Mouse (Mus musculus) neural tube, embryonic 12.5 days (tissue): Measurements from ENCODE around the gene Fryl. TPM values are rescaled to one million over a fixed set of nuclear protein-coding genes. Genes with fewer than 3 reads are reported as not detected.

Experiments
- ATAC-seq: fragments of 200-750 bp; cut with Nextera tagmentation; 2 replicates; pipeline ENCODE4 v1.8.0; 2017; ENCODE audit warnings: low read depth, mild to moderate bottlenecking, moderate TSS enrichment, moderate library complexity; ENCODE audit not compliant: low FRiP score
- H3K27ac ChIP-seq: fragments of 300-500 bp; sonication (generic); 2 replicates; pipeline ENCODE4 v1.5.1; 2016
- H3K27me3 ChIP-seq: fragments of 300-500 bp; sonication (generic); replicated peaks from 2 replicates; pipeline ENCODE4 v1.6.1; 2016; ENCODE audit warnings: mild to moderate bottlenecking
- H3K36me3 ChIP-seq: fragments of 300-500 bp; sonication (generic); 2 replicates; pipeline ENCODE4 v1.6.1; 2016; ENCODE audit warnings: mild to moderate bottlenecking
- H3K4me1 ChIP-seq: fragments of 300-500 bp; sonication (generic); 2 replicates; pipeline ENCODE4 v1.6.1; 2016
- H3K4me2 ChIP-seq: fragments of 300-500 bp; sonication (generic); replicated peaks from 2 replicates; pipeline ENCODE4 v1.6.1; 2016; ENCODE audit warnings: mild to moderate bottlenecking
- H3K4me3 ChIP-seq: fragments of 300-500 bp; sonication (generic); 2 replicates; pipeline ENCODE4 v1.5.1; 2016
- H3K9ac ChIP-seq: fragments of 300-500 bp; sonication (generic); 2 replicates; pipeline ENCODE4 v1.6.1; 2016; ENCODE audit warnings: mild to moderate bottlenecking
- H3K9me3 ChIP-seq: fragments of 300-500 bp; sonication (generic); 2 replicates; pipeline ENCODE4 v1.6.1; 2016; ENCODE audit warnings: mild to moderate bottlenecking
- WGBS: fragments of 180-500 bp; shearing (Covaris S2); methylation state at CpG from one replicate; pipeline ENCODE4 v1.1.7; 2016; 5-methylcytosine and 5-hydroxymethylcytosine counted together
- polyA plus RNA-seq: library from polyadenylated mRNA; unstranded; fragments of >200 nt; fragmentation: Nextera tagmentation; extraction: Ambion mirVana; gene quantifications from 2 replicates; pipeline ENCODE4 v1.2.1, GENCODE M21; 2016

Fryl gene
- polyA plus RNA-seq, 1 experiment from 2014 or later, result 44.8 TPM

DNA sequence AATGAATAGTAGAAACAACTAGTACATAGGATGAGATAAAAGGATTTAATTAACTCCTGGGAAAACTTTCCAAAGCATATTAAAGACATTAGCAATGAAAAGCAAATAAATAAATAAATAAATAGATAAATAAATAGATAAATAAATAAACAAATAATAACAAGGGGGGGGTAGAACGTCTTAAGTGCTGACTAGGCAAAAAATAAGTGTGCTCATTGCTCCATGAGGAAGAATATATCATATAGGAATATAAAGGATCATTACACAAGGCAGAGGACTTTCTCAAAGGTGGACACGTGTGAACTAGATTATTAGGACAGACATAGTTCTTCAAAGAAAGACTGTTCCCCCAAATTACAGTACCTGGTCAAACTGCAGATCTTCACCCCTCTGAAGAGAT lies 120.5 kb downstream of the Fryl start:
- Histone ChIP-seq H3K27ac (no peak overlapping the region), H3K9me3 (no peaks in the 10 kb centered on the region), H3K27me3 (no peaks in the 10 kb centered on the region), H3K4me2 (no peak overlapping the region), H3K9ac (no peak overlapping the region), H3K36me3 (no peaks in the 10 kb centered on the region), H3K4me1 (no peaks in the 10 kb centered on the region), H3K4me3 (no peak overlapping the region)
- 82% methylated on average over 2 of the region's 2 CpGs for WGBS
- no peak for ATAC-seq

DNA sequence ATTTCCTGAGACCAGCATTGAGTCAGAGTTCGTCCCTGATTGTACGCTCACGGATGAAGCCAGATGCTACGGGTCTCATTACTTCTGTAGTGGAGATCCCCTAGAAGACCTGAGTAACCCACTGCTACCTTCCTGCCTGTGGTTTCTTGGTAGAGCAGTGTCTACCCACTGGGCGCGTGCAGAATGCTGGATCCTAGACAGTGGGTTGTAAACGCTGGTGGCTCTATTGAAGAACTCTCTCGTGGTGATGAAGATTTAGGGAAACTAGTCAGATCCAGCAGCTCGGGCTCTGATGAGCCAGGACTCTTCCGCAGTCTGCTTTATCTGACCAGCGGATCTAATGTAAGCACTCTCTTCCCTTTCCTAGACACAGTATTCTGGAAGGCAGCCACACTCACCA lies 121.3 kb downstream of the Fryl start:
- no peaks in the 10 kb centered on the region; the same call in 1 of the 2 replicates for H3K36me3 ChIP-seq
- WGBS, result 84% methylated on average over 11 of the region's 11 CpGs
- H3K4me1 ChIP-seq, result no peaks in the 10 kb centered on the region
- no peak overlapping the region for H3K4me2 ChIP-seq
- no peak overlapping the region for H3K27ac ChIP-seq
- no peak overlapping the region for H3K4me3 ChIP-seq
- no peaks in the 10 kb centered on the region for H3K9me3 ChIP-seq
- H3K27me3 ChIP-seq, result no peaks in the 10 kb centered on the region
- ATAC-seq, result no peak
- H3K9ac ChIP-seq, result no peak overlapping the region

GRCm38 (mm10) chr5:73133833-73134185 lies 122.6 kb downstream of the Fryl start:
- Histone ChIP-seq H3K9me3 (no peaks in the 10 kb centered on the region), H3K4me2 (no peak overlapping the region), H3K27me3 (no peaks in the 10 kb centered on the region), H3K4me1 (no peaks in the 10 kb centered on the region), H3K9ac (no peak overlapping the region), H3K36me3 (peaks cover 5% of the 10 kb centered on the region; the same call in 1 of the 2 replicates), H3K4me3 (no peak overlapping the region), H3K27ac (no peak overlapping the region)
- 51% methylated on average over 5 of the region's 5 CpGs for WGBS
- 0 out of 2 replicates have a peak, but pooled peaks have one; percentile 22 for ATAC-seq

- H3K4me2 ChIP-seq, result no peak overlapping the region
- no peaks in the 10 kb centered on the region for H3K27me3 ChIP-seq
- 95% methylated on average over 29 of the region's 29 CpGs for WGBS
- H3K4me3 ChIP-seq, result no peak overlapping the region
- no peak for ATAC-seq
- no peak overlapping the region for H3K9ac ChIP-seq
- H3K36me3 ChIP-seq, result peaks cover 10% of the 10 kb centered on the region; the same call in 1 of the 2 replicates
- H3K27ac ChIP-seq, result no peak overlapping the region
- H3K9me3 ChIP-seq, result no peaks in the 10 kb centered on the region
- no peaks in the 10 kb centered on the region for H3K4me1 ChIP-seq
Measured at GRCm38 (mm10) chr5:73132998-73133832, 123.2 kb downstream of the Fryl start.

- no peak overlapping the region for H3K9ac ChIP-seq
- ATAC-seq, result no peak
- WGBS, result 88% methylated on average over 6 of the region's 6 CpGs
- peaks cover 19% of the 10 kb centered on the region; the same call in 1 of the 2 replicates for H3K36me3 ChIP-seq
- no peak overlapping the region for H3K27ac ChIP-seq
- H3K9me3 ChIP-seq, result no peaks in the 10 kb centered on the region
- H3K4me2 ChIP-seq, result no peak overlapping the region
- H3K27me3 ChIP-seq, result no peaks in the 10 kb centered on the region
- H3K4me3 ChIP-seq, result no peak overlapping the region
- no peaks in the 10 kb centered on the region for H3K4me1 ChIP-seq
Measured at GRCm38 (mm10) chr5:73130984-73131383, 125.4 kb downstream of the Fryl start.

DNA sequence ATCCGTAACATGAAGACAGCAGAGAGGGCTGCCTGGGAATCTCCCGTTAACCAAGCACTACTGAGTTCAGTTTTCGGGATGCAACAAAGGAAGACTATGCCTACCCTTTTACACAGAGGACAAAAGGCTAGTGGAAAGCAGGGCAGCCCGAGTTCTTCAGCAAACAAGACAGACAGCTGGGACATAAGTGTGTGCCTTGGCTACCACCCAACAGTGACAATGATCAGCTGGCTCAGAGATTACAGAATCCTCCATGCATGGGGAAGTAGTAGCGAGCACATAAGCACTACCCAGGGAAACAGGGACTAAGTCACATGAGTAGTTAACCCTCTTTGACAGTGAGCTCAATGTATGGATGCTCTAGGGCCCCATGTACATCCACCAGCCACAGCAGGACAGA lies 126.5 kb downstream of the Fryl start:
- Histone ChIP-seq H3K4me1 (no peaks in the 10 kb centered on the region), H3K4me3 (no peak overlapping the region), H3K4me2 (no peak overlapping the region), H3K27ac (no peak overlapping the region), H3K9ac (no peak overlapping the region), H3K9me3 (no peaks in the 10 kb centered on the region), H3K27me3 (no peaks in the 10 kb centered on the region), H3K36me3 (peaks cover 19% of the 10 kb centered on the region; the same call in 1 of the 2 replicates)
- WGBS, result 47% methylated on average over 5 of the region's 5 CpGs
- ATAC-seq, result peak; percentile 69

DNA sequence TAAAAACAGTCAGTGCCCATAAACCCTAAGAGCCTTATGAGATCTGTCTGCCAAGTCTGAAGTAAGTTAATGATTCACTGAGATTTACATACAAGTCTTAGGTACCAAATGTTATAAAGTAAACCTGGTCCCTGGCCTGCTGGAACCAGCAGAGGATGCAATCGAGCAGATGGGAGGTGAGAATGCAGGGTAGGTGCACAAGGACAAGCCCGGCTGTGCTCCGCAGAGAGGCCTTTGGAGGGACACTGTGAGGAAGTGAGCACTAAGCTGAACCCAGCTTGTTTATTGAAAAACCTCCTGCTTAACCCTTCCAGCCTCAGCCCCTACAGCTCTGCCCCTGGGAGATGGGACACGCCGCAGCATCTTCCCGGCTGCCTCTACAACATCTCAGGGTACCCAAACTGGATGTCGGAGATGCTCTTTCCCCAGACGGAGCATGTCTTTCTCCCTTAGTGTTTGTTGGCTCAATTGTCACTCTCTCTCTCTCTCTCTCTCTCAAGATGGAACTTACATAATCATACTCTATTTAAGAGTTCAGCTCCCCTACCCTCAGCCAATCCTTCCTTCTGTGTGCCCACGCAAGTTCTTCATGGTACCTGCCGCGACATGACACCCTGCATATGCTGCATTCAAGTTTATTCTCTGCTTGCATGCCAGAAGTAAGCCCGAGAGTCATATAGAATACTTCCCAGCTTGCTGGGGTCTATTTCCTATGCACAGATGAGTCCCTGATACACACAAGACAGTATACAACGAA lies 136.3 kb downstream of the Fryl start:
- no peak overlapping the region for H3K27ac ChIP-seq
- H3K9me3 ChIP-seq, result no peaks in the 10 kb centered on the region
- H3K4me2 ChIP-seq, result no peak overlapping the region
- H3K27me3 ChIP-seq, result no peaks in the 10 kb centered on the region
- no peak overlapping the region for H3K4me3 ChIP-seq
- peaks cover 27% of the 10 kb centered on the region for H3K36me3 ChIP-seq
- WGBS, result 81% methylated on average over 13 of the region's 13 CpGs
- H3K4me1 ChIP-seq, result no peaks in the 10 kb centered on the region
- ATAC-seq, result no peak
- H3K9ac ChIP-seq, result no peak overlapping the region

GRCm38 (mm10) chr5:73119524-73119923 lies 136.9 kb downstream of the Fryl start:
- Histone ChIP-seq H3K27me3 (no peaks in the 10 kb centered on the region), H3K27ac (no peak overlapping the region), H3K4me3 (no peak overlapping the region), H3K9me3 (no peaks in the 10 kb centered on the region), H3K4me1 (no peaks in the 10 kb centered on the region), H3K9ac (no peak overlapping the region), H3K36me3 (peaks cover 27% of the 10 kb centered on the region), H3K4me2 (no peak overlapping the region)
- ATAC-seq, result no peak
- WGBS, result 67% methylated on average over 5 of the region's 5 CpGs

DNA sequence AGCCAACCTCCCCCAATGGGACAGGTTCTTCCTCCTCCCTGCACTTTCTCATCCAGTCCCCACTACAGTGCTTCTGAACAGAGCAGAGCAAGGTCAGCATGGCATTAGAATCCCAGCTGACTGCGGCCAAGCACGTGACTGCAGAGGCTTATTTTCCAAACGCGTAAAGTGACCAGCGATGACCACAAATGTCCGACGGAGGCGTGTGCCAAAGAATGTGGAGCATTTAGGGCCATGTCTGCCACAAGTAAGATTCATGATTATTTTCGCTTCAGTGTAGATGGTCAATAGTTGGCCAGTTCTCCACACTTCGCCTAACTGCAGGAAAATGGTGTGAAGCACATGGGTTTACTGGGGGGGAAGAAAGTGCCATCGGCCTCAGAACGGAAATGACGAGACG lies 137.6 kb downstream of the Fryl start:
- 86% methylated on average over 14 of the region's 14 CpGs for WGBS

GRCm38 (mm10) chr5:73114878-73115277 lies 141.5 kb downstream of the Fryl start:
- no peak overlapping the region for H3K4me2 ChIP-seq
- no peaks in the 10 kb centered on the region for H3K4me1 ChIP-seq
- no peak overlapping the region for H3K9ac ChIP-seq
- no peak overlapping the region for H3K27ac ChIP-seq
- WGBS, result 95% methylated on average over 4 of the region's 4 CpGs
- H3K4me3 ChIP-seq, result no peak overlapping the region
- H3K9me3 ChIP-seq, result no peaks in the 10 kb centered on the region
- H3K27me3 ChIP-seq, result no peaks in the 10 kb centered on the region
- H3K36me3 ChIP-seq, result peaks cover 27% of the 10 kb centered on the region
- no peak for ATAC-seq

More for the DNA sequence above, 137.6 kb downstream of the Fryl start:
- no peak overlapping the region for H3K4me3 ChIP-seq
- peaks cover 27% of the 10 kb centered on the region for H3K36me3 ChIP-seq
- H3K4me2 ChIP-seq, result no peak overlapping the region
- H3K27me3 ChIP-seq, result no peaks in the 10 kb centered on the region
- no peaks in the 10 kb centered on the region for H3K9me3 ChIP-seq
- H3K9ac ChIP-seq, result no peak overlapping the region
- ATAC-seq, result no peak
- no peaks in the 10 kb centered on the region for H3K4me1 ChIP-seq
- no peak overlapping the region for H3K27ac ChIP-seq

DNA sequence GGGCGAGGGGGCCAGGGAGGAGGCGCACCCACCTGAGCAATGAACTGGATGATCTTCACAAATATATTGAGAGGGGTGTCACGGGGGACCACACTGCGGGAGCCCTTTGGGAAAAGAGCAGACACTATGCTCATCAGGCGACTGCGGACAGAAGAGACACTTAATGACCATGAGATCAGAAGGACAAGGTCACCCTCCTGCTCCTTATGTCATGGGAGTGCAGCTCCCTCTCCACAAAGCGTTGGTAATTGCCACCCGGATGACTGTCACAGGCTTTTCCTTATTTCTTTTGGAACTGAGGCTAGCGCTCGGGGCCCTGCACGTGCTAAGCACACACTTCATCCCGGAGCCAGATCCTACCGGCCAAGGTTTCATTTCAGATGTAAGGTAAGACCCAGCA lies 144.1 kb downstream of the Fryl start:
- Histone ChIP-seq H3K36me3 (peaks cover 43% of the 10 kb centered on the region), H3K4me1 (no peaks in the 10 kb centered on the region), H3K4me2 (no peak overlapping the region), H3K4me3 (no peak overlapping the region), H3K9me3 (no peaks in the 10 kb centered on the region), H3K27ac (no peak overlapping the region), H3K9ac (no peak overlapping the region), H3K27me3 (no peaks in the 10 kb centered on the region)
- WGBS, result 85% methylated on average over 13 of the region's 13 CpGs
- ATAC-seq, result no peak

DNA sequence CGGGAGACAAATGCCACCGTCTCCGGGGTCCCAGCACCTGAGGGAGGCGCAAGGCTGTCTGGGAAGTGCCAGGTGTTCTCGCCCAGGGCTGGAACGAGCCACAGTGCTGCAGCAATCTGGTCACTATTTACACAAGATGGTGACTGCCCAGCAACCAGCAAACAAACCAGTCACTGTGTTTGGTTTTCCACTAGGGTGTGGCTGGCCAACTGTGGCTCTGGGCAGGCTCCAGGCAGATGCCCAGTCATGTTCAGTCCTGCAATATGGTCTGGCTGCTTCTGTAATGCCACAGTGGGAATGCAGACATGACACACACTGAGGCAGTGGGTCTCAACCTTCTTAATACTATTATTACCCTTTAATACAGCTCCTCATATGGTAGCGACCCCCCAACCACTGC lies 152.8 kb downstream of the Fryl start:
- H3K4me2 ChIP-seq, result no peak overlapping the region
- no peak overlapping the region for H3K9ac ChIP-seq
- no peak for ATAC-seq
- no peaks in the 10 kb centered on the region for H3K27me3 ChIP-seq
- peaks cover 70% of the 10 kb centered on the region for H3K36me3 ChIP-seq
- H3K4me3 ChIP-seq, result no peak overlapping the region
- no peaks in the 10 kb centered on the region for H3K9me3 ChIP-seq
- no peak overlapping the region for H3K27ac ChIP-seq
- no peaks in the 10 kb centered on the region for H3K4me1 ChIP-seq
- 87% methylated on average over 7 of the region's 7 CpGs for WGBS
